Mouse (Mus musculus): ENCODE results near the gene Acot3. TPM values are rescaled to one million over a fixed set of nuclear protein-coding genes. Genes with fewer than 3 reads are reported as not detected.
A peak's percentile ranks its signal among the peaks of the same experiment; 100 is the strongest.
"Not testable (repeated sequence)": the region's sequence is repeated elsewhere in the genome, so short reads cannot be mapped to it uniquely, and the experiment has no call there.

Gene Acot3
- not detected in 2 replicates for polyA plus RNA-seq (2012; rRNA removed)

DNA sequence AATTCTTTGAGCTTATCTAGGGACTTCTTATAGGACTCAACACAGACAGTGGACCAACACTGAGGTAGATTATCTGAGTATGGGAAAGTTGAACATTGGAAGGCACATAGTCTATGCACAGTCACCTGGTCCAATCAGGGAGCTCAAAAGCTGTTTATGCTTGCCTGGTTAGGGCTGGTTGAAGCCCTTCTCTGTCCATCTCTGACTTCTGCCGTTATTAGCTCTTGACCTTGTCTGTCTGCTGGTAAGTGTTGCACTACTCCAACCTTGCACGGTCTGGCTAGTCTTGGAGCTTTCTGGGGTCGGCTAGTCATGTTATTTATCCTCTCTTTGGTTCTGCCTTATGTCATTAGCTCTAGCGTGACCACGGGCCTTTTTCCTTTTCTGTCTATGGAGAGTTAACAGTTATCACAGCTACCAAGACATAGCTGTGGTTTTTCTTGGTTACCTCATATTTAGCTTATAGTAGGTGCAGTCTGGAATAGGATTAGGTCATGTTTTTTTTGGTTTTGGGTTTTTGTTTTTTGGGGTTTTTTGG lies at the start of gene Acot3:
Gene Acot3, plus strand, starts transcription at position 208 of the 538 bp plus-strand sequence.
- no peak for DNase-seq
- no peak for TF ChIP-seq CTCF (IDR thresholded peaks at IDR 0.05; ENCODE audit: borderline replicate concordance, control insufficient read depth, extremely low read depth, insufficient read depth, low read length, poor library complexity)
- no peak for TF ChIP-seq POLR2A (IDR thresholded peaks at IDR 0.05; ENCODE audit: control insufficient read depth, extremely low read depth, insufficient read depth, low read length, poor library complexity)
- H3K36me3 ChIP-seq (ENCODE audit: control insufficient read depth, insufficient read depth, low read length), result no peaks in the 10 kb centered on the region
- no peaks in the 10 kb centered on the region; the same call in 1 of the 2 replicates for H3K4me1 ChIP-seq (replicated peaks; ENCODE audit: control insufficient read depth, insufficient read depth, low read length)
- H3K27ac ChIP-seq (ENCODE audit: control insufficient read depth, insufficient read depth, low read length), result no peak within 1 kb of the TSS
- peaks cover 3% of the 10 kb centered on the region; the same call in 1 of the 2 replicates for H3K27me3 ChIP-seq (ENCODE audit: control insufficient read depth, insufficient read depth, low read length)
- no peak within 1 kb of the TSS for H3K4me3 ChIP-seq (ENCODE audit: control insufficient read depth, insufficient read depth, low read length)
- WGBS, result 52% methylated on average over 5 of the region's 5 CpGs

DNA sequence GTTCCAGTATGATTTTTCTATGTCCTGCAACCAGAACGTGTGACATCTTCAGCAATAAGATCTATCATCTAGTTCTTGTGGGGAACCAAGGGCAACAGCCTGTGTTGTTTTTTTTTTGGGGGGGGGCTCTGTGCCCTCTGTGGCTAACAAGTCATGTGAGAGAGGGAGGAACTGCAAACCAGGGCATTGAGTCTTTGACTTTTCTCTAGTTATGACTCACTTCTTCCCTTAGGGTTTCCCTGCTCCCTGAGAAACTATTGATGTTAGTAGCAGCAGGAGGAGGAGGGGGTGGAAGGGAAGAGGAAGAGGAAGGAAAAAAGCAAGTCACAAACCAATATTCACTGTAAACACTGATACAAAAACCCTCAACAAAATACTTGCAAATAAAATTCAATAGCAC lies 48.1 kb upstream of the Acot3 start:
- no peaks in the 10 kb centered on the region for H3K4me1 ChIP-seq (replicated peaks; ENCODE audit: control insufficient read depth, insufficient read depth, low read length)
- H3K27me3 ChIP-seq (ENCODE audit: control insufficient read depth, insufficient read depth, low read length), result no peaks in the 10 kb centered on the region
- no peak for DNase-seq
- no peak overlapping the region for H3K27ac ChIP-seq (ENCODE audit: control insufficient read depth, insufficient read depth, low read length)
- TF ChIP-seq CTCF (IDR thresholded peaks at IDR 0.05; ENCODE audit: borderline replicate concordance, control insufficient read depth, extremely low read depth, insufficient read depth, low read length, poor library complexity) (no peak), POLR2A (IDR thresholded peaks at IDR 0.05; ENCODE audit: control insufficient read depth, extremely low read depth, insufficient read depth, low read length, poor library complexity) (no peak)
- H3K4me3 ChIP-seq (ENCODE audit: control insufficient read depth, insufficient read depth, low read length), result no peak overlapping the region
- 79% methylated on average over 1 of the region's 1 CpGs for WGBS
- H3K36me3 ChIP-seq (ENCODE audit: control insufficient read depth, insufficient read depth, low read length), result no peaks in the 10 kb centered on the region

DNA sequence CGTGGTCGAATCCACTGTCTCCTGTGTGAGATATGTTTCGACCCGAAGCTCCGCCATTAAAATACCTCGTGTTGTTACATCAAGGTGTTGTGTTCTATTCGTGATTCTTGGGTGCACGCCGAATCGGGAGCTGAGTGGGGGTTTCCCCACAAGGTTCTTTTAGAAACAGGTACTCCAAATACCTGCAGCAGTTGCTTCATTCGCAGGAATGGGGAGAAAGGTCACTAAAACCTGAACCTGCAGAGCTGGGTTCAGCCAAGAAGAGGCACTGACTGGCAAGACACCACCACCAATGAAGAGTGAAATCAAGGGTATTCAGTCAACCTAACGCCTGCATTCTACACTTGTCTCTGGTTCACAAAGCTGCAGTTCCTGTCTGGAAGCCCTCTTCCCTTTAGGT lies 43.7 kb upstream of the Acot3 start:
- WGBS, result 90% methylated on average over 12 of the region's 12 CpGs
- no peak overlapping the region for H3K27ac ChIP-seq (ENCODE audit: control insufficient read depth, insufficient read depth, low read length)
- no peak for DNase-seq
- no peaks in the 10 kb centered on the region for H3K27me3 ChIP-seq (ENCODE audit: control insufficient read depth, insufficient read depth, low read length)
- H3K4me3 ChIP-seq (ENCODE audit: control insufficient read depth, insufficient read depth, low read length), result no peak overlapping the region
- peaks cover 2% of the 10 kb centered on the region; the same call in 1 of the 2 replicates for H3K4me1 ChIP-seq (replicated peaks; ENCODE audit: control insufficient read depth, insufficient read depth, low read length)
- H3K36me3 ChIP-seq (ENCODE audit: control insufficient read depth, insufficient read depth, low read length), result no peaks in the 10 kb centered on the region
- TF ChIP-seq CTCF (IDR thresholded peaks at IDR 0.05; ENCODE audit: borderline replicate concordance, control insufficient read depth, extremely low read depth, insufficient read depth, low read length, poor library complexity) (no peak), POLR2A (IDR thresholded peaks at IDR 0.05; ENCODE audit: control insufficient read depth, extremely low read depth, insufficient read depth, low read length, poor library complexity) (no peak)

DNA sequence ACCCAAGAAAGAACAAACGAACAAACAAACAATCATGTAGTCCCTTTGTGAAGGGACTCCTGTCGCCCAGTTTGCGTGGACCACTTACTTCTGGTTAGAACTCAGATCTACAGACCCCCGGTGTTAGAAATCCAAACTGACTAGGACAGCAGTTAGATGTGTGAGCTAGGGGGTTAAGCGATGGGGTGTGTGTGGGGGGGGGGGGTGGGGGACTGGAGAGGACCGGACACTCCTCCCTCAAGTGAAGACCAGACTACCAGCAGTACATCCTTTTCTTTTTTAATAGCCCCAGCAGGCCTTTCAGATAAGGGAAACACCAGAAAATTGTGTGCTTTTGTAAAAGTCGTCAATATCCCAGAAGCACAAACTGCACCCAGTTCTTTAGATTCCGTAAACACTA lies 43.2 kb upstream of the Acot3 start:
- WGBS, result 72% methylated on average over 8 of the region's 8 CpGs
- H3K27ac ChIP-seq (ENCODE audit: control insufficient read depth, insufficient read depth, low read length), result no peak overlapping the region
- H3K4me3 ChIP-seq (ENCODE audit: control insufficient read depth, insufficient read depth, low read length), result no peak overlapping the region
- H3K4me1 ChIP-seq (replicated peaks; ENCODE audit: control insufficient read depth, insufficient read depth, low read length), result peaks cover 2% of the 10 kb centered on the region; the same call in 1 of the 2 replicates
- no peak for DNase-seq
- TF ChIP-seq POLR2A (IDR thresholded peaks at IDR 0.05; ENCODE audit: control insufficient read depth, extremely low read depth, insufficient read depth, low read length, poor library complexity) (no peak), CTCF (IDR thresholded peaks at IDR 0.05; ENCODE audit: borderline replicate concordance, control insufficient read depth, extremely low read depth, insufficient read depth, low read length, poor library complexity) (no peak)
- H3K27me3 ChIP-seq (ENCODE audit: control insufficient read depth, insufficient read depth, low read length), result no peaks in the 10 kb centered on the region
- H3K36me3 ChIP-seq (ENCODE audit: control insufficient read depth, insufficient read depth, low read length), result no peaks in the 10 kb centered on the region

DNA sequence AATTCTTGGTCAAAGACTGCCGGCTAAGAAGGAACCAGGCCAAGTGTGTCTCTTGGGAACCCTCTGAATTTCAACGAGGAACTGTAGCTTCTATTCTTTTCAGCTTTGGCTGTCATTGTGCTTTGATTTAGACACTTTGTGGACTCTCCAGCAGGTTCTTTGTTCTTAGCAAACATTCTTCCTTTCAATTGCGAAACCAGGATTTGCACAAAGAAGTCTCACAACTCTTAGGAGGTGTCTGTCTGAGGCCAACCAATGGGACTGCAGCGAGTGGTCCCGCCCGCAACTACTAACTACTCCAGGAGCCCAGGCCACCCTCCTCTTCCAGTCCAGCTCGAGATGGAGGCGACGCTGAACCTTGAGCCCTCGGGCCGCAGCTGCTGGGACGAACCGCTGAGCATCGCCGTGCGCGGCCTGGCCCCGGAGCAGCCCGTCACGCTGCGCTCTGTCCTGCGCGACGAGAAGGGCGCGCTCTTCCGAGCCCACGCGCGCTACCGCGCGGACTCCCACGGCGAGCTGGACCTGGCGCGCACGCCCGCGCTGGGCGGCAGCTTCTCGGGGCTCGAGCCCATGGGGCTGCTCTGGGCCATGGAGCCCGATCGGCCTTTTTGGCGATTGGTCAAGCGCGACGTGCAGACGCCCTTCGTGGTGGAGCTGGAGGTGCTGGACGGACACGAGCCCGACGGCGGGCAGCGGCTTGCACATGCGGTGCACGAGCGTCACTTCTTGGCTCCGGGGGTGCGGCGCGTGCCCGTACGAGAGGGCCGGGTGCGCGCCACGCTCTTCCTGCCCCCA lies 42.6 kb upstream of the Acot3 start, which contains the start of gene Acot1:
Gene Acot1, plus strand, starts transcription at position 320 of the 795 bp plus-strand sequence.
- not testable (repeated sequence) for H3K4me1 ChIP-seq (replicated peaks; ENCODE audit: control insufficient read depth, insufficient read depth, low read length); H3K27ac ChIP-seq (ENCODE audit: control insufficient read depth, insufficient read depth, low read length); H3K36me3 ChIP-seq (ENCODE audit: control insufficient read depth, insufficient read depth, low read length); H3K27me3 ChIP-seq (ENCODE audit: control insufficient read depth, insufficient read depth, low read length)
- peak within 1 kb of the TSS; percentile 51 for H3K4me3 ChIP-seq (ENCODE audit: control insufficient read depth, insufficient read depth, low read length)
- 3% methylated on average over 60 of the region's 70 CpGs for WGBS
- peak; percentile 37 for DNase-seq

DNA sequence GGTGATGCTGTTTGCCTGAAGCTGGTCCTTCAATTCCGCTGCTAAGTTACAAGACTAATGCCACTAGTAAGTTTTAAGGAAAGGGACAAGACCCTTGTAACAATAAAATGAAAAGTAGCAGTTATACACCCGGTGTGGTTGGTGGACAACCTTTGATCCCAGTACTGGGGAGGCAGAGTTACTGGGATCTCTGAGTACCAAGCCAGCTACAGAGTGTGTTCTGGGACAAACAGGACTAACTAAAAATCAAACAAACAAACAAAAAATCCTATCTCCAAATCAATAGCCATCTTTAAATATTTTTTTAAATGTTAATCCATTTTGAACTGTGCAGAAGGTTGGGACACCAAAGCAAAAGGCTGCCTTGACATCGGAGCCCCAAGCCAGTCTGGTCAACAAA lies 41.7 kb upstream of the Acot3 start:
- no peak for DNase-seq
- Histone ChIP-seq H3K4me3 (ENCODE audit: control insufficient read depth, insufficient read depth, low read length) (no peak overlapping the region), H3K27me3 (ENCODE audit: control insufficient read depth, insufficient read depth, low read length) (no peaks in the 10 kb centered on the region), H3K27ac (ENCODE audit: control insufficient read depth, insufficient read depth, low read length) (no peak overlapping the region), H3K4me1 (replicated peaks; ENCODE audit: control insufficient read depth, insufficient read depth, low read length) (peaks cover 2% of the 10 kb centered on the region; the same call in 1 of the 2 replicates), H3K36me3 (ENCODE audit: control insufficient read depth, insufficient read depth, low read length) (no peaks in the 10 kb centered on the region)
- 90% methylated on average over 3 of the region's 3 CpGs for WGBS
- no peak for TF ChIP-seq CTCF (IDR thresholded peaks at IDR 0.05; ENCODE audit: borderline replicate concordance, control insufficient read depth, extremely low read depth, insufficient read depth, low read length, poor library complexity)
- TF ChIP-seq POLR2A (IDR thresholded peaks at IDR 0.05; ENCODE audit: control insufficient read depth, extremely low read depth, insufficient read depth, low read length, poor library complexity), result no peak

Data from thymus, adult 2 months (tissue).